Mouse (Mus musculus) cerebellum, postnatal 36 days (tissue): ENCODE measurements around the gene Scgb1b24.

ENCODE experiments used
- DNase-seq, 2 experiments: peaks; one replicate each; pipeline ENCODE4 v3.0.0; 2021 to 2022; ENCODE audit warnings: mixed read lengths in 2 of 2

Gene Scgb1b24

GRCm38 (mm10) chr7:33743499-33743898 is at the start of gene Scgb1b24:
Scgb1b24 (plus strand) TSS chr7:33743799.
- DNase-seq: no peak

- no peak for DNase-seq
Measured at GRCm38 (mm10) chr7:33739212-33739611, 4.4 kb upstream of the Scgb1b24 start, which contains the start of gene Scgb2b24. Scgb2b24 (minus strand) TSS chr7:33739312.
